ENCODE assay signal across 23 mouse cellular contexts in genomic region chr3:57540474-57540873, GRCm38 (mm10). TPM values are rescaled to one million over a fixed set of nuclear protein-coding genes. Genes with fewer than 3 reads are reported as not detected.
DNase-seq lines count a peak whose midpoint lies in the region; ATAC-seq and TF ChIP-seq lines count a peak whose summit lies in the region.
"Had no signal": no experiment of that assay in that cellular context is flagged by ENCODE, and none has a peak within 500 bp of the region (broad histone marks: within the 10 kb centered on the region; RNA-seq: fewer than 3 reads in every experiment).

No protein-coding gene starts in this region.

- H3K9me3 ChIP-seq in heart, embryonic 13.5 days: no peaks in the 10 kb centered on the region
- no peaks in the 10 kb centered on the region for H3K9me3 ChIP-seq in kidney, embryonic 16.5 days (ENCODE audit: low read length)
- H3K9me3 ChIP-seq in kidney, embryonic 15.5 days (replicated peaks): no peaks in the 10 kb centered on the region
- H3K9me3 ChIP-seq: embryonic facial prominence, embryonic 13.5 days; forebrain, embryonic 12.5 days; hindbrain, embryonic 12.5 days; midbrain, embryonic 10.5 days had no signal

- no peak for DNase-seq in heart, postnatal 36 days
- DNase-seq in retina, adult 2 months (ENCODE audit: low read depth, low spot score): peak; percentile 8
- no peak for DNase-seq in retina, embryonic 14.5 days (ENCODE audit: low spot score)
- peak; percentile 5 for DNase-seq in retina, postnatal 7 days (ENCODE audit: low read depth, low spot score)
- DNase-seq in layer of hippocampus, adult 2 months (ENCODE audit: low spot score in 2 of 2): no peak
- DNase-seq: adrenal gland, postnatal 14 days; cerebellum, adult 8-10 months; cerebellum, postnatal 36 days; embryo, embryonic 11 days; left cerebral cortex, postnatal 4 days; right cerebral cortex, postnatal 14 days had no signal

- H3K4me1 ChIP-seq in heart, embryonic 13.5 days: peaks cover 53% of the 10 kb centered on the region
- peaks cover 7% of the 10 kb centered on the region for H3K4me1 ChIP-seq in kidney, embryonic 16.5 days (ENCODE audit: insufficient read depth, low read length)
- H3K4me1 ChIP-seq in kidney, embryonic 15.5 days: peaks cover 9% of the 10 kb centered on the region

- no peaks in the 10 kb centered on the region for H3K36me3 ChIP-seq in heart, embryonic 13.5 days
- H3K36me3 ChIP-seq in kidney, embryonic 16.5 days (ENCODE audit: insufficient read depth, low read length): no peaks in the 10 kb centered on the region
- H3K36me3 ChIP-seq in kidney, embryonic 15.5 days: no peaks in the 10 kb centered on the region
- H3K36me3 ChIP-seq: embryonic facial prominence, embryonic 13.5 days; forebrain, embryonic 12.5 days; hindbrain, embryonic 12.5 days; midbrain, embryonic 10.5 days had no signal

- no peak for TF ChIP-seq CTCF in layer of hippocampus, adult 2 months (conservative IDR thresholded peaks at IDR 0.05)

- no peak for ATAC-seq in heart, embryonic 13.5 days (ENCODE audit: extremely low read depth, insufficient number of reproducible peaks, low FRiP score, low TSS enrichment)
- ATAC-seq in kidney, embryonic 16.5 days (ENCODE audit: low FRiP score, low TSS enrichment): no peak
- no peak for ATAC-seq in kidney, embryonic 15.5 days (replicated peaks; ENCODE audit: low FRiP score)
- ATAC-seq: intestine, postnatal 0 days; midbrain, embryonic 16.5 days had no signal

- WGBS in heart, embryonic 13.5 days: 20% methylated on average over 2 of the region's 2 CpGs
- WGBS in kidney, embryonic 16.5 days: 42% methylated on average over 2 of the region's 2 CpGs
- WGBS in kidney, embryonic 15.5 days: 53% methylated on average over 2 of the region's 2 CpGs

- no peaks in the 10 kb centered on the region for H3K27me3 ChIP-seq in heart, embryonic 13.5 days (replicated peaks)
- H3K27me3 ChIP-seq in kidney, embryonic 16.5 days (ENCODE audit: insufficient read depth, low read length): no peaks in the 10 kb centered on the region
- H3K27me3 ChIP-seq in kidney, embryonic 15.5 days: no peaks in the 10 kb centered on the region
- H3K27me3 ChIP-seq: embryonic facial prominence, embryonic 13.5 days; forebrain, embryonic 12.5 days; hindbrain, embryonic 12.5 days had no signal

- no peak overlapping the region for H3K9ac ChIP-seq in heart, embryonic 13.5 days
- no peak overlapping the region for H3K9ac ChIP-seq in kidney, embryonic 16.5 days (replicated peaks; ENCODE audit: low read length)
- H3K9ac ChIP-seq in kidney, embryonic 15.5 days: no peak overlapping the region
- H3K9ac ChIP-seq: embryonic facial prominence, embryonic 13.5 days; forebrain, embryonic 12.5 days; hindbrain, embryonic 12.5 days had no signal

- intact Hi-C loops in heart, postnatal 36 days (cut with DNase I): loop anchor here (5.0 kb wide), 1 partner anchor 33 kb away; no protein-coding TSS in a partner anchor

- no peak overlapping the region for H3K4me2 ChIP-seq in heart, embryonic 13.5 days
- no peak overlapping the region for H3K4me2 ChIP-seq in kidney, embryonic 16.5 days (replicated peaks; ENCODE audit: low read depth, low read length)
- H3K4me2 ChIP-seq in kidney, embryonic 15.5 days: no peak overlapping the region
- H3K4me2 ChIP-seq: embryonic facial prominence, embryonic 13.5 days; forebrain, embryonic 12.5 days; hindbrain, embryonic 12.5 days had no signal

- H3K4me3 ChIP-seq in heart, embryonic 13.5 days: no peak overlapping the region
- no peak overlapping the region for H3K4me3 ChIP-seq in kidney, embryonic 16.5 days (ENCODE audit: low read length)
- H3K4me3 ChIP-seq in kidney, embryonic 15.5 days (replicated peaks): no peak overlapping the region
- no peak overlapping the region for H3K4me3 ChIP-seq in layer of hippocampus, adult 2 months
- H3K4me3 ChIP-seq: embryonic facial prominence, embryonic 13.5 days; erythroblast, embryonic 14.5 days; forebrain, embryonic 12.5 days; hindbrain, embryonic 12.5 days; midbrain, embryonic 10.5 days had no signal

- peak overlapping the region; percentile 61 for H3K27ac ChIP-seq in heart, embryonic 13.5 days (replicated peaks)
- 0 out of 2 replicates have a peak overlapping the region, but pooled peaks have one; percentile 20 for H3K27ac ChIP-seq in kidney, embryonic 16.5 days (ENCODE audit: low read length)
- H3K27ac ChIP-seq in kidney, embryonic 15.5 days: no peak overlapping the region
- H3K27ac ChIP-seq in layer of hippocampus, adult 2 months: no peak overlapping the region
- H3K27ac ChIP-seq: embryonic facial prominence, embryonic 13.5 days; forebrain, embryonic 12.5 days; hindbrain, embryonic 12.5 days; kidney, postnatal 0 days; midbrain, embryonic 10.5 days; stomach, postnatal 0 days had no signal

RNA-seq across cellular contexts. Expression of gene Wwtr1, which starts 35.2 kb away (rescaled TPM):
- 13.8 and 16.1 TPM in 2 replicates for polyA plus RNA-seq in heart, embryonic 13.5 days (2015; fragmentation: Nextera tagmentation; extraction: Ambion mirVana)
- total RNA-seq in heart, postnatal 36 days (2021): 10 to 100 TPM; 56.3 to 58.3 TPM
- polyA plus RNA-seq in kidney, embryonic 16.5 days (2015; fragmentation: Nextera tagmentation; extraction: Ambion mirVana): 17.9 and 20.5 TPM in 2 replicates
- 15.9 and 17.4 TPM in 2 replicates for polyA plus RNA-seq in kidney, embryonic 15.5 days (2015; fragmentation: Nextera tagmentation; extraction: Ambion mirVana)
- total RNA-seq in layer of hippocampus, adult 2 months (2021): 10 to 100 TPM; 12.7 to 12.9 TPM
- polyA plus RNA-seq: erythroblast, embryonic 14.5 days had no signal

Comparison
In these comparisons a context has a peak if more than half of its experiments do, and no peak if none do; other contexts are left out.
1. H3K27ac ChIP-seq: peak in heart, embryonic 13.5 days (single experiment) and kidney, embryonic 16.5 days (single experiment); none in kidney, embryonic 15.5 days (single experiment) and layer of hippocampus, adult 2 months (single experiment).
2. DNase-seq: peak in retina, adult 2 months (single experiment) and retina, postnatal 7 days (single experiment); none in heart, postnatal 36 days (0 of 2), retina, embryonic 14.5 days (single experiment) and layer of hippocampus, adult 2 months (0 of 2).